Mouse (Mus musculus) lung, postnatal 25 days (tissue): ENCODE data around the gene D430041D05Rik.

Experiments used
- DNase-seq: peaks from one replicate; pipeline ENCODE4 v3.0.0; 2022; ENCODE audit warnings: low spot score

The D430041D05Rik gene

DNA sequence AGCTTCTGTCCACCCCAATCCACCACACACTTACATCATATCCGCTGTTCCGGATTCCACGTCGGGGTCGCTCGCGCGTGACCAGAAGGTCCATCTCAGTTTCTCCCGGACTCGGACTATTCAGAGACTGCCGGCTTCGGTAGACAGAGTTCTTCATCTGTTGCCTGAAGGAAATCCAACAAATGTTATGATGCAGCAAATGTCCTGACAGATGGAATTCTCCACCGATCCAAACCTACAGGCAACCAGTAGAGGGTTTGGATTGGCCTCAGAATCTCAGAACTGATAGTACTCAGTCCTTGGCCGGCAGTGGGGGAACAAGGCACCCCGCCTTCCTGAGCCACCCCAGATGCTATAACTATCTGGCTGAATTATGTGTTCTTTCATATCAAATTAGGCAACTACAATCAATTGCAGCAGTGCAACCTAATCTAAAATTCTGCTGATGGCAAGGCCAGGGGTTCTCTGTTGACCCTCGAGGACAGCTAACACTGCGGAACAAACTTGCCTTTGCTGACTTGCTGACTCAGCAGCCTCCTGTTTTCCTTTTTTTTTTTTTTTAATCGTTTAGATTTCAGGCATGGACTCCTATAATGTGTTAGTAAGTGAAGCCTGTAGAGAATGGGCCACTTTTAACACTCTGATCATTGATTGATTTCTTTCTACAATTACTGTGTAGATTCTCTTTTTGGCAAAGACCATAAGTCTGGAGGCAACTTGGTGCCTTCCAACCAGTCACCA, 218.2 kb downstream of the D430041D05Rik start:
- no peak for DNase-seq

DNA sequence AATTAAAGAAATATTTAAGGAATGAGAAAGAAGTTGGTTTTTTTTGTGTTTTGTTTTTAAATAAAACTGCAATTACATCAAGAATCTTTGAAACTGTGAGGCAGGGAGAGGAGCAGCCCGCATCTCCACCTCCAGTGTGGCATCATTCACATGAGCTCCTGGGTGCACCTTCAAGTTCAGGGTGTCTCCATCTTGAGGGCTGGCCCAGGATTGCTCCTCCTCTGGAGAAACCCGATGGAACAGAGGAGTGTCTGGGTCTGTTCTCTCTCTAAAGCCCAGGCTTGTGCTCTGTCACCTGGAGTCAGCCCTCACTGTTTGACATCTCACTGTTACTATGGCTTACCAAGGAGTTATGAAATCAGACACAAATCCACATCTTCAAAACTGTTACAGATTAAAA, 219.1 kb downstream of the D430041D05Rik start:
- no peak for DNase-seq

DNA sequence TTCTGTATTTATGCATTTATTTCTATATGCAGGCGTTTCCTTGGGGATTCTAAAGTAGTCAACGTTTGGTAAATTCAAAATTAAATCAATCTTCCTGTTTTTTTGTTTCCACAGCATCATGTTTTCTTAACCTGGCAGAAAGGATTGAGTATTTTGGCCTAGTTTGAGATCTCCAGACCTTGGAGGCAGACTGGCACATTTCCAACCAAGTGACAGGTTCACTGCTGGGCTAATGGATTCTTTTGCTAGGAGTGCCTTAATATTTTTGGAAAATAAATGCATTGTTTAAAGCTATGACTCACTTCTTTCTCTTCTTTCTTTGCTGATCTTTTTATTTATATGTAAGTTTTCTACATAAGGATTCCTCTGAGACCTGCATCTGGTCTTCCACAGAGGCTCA, 222.0 kb downstream of the D430041D05Rik start:
- no peak for DNase-seq

DNA sequence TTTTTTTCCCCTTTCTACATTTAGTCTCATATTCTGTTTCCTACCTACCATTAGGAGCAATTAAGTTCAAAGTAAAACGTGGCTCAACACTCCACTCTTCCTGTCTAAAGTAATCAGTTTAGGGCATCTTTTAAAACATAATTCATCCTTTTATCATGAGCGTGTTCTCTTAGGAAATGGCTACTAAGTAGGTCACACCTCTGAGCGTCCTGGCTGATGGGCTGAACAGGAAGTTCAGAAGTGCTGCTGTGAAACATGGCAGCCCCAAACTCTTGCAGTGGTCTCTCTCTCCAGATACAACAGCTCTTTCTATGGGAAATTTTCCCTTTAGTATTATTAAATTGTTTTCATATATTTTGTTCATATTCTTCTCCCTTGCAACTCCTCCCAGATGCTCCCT, 223.7 kb downstream of the D430041D05Rik start:
- DNase-seq, result no peak

DNA sequence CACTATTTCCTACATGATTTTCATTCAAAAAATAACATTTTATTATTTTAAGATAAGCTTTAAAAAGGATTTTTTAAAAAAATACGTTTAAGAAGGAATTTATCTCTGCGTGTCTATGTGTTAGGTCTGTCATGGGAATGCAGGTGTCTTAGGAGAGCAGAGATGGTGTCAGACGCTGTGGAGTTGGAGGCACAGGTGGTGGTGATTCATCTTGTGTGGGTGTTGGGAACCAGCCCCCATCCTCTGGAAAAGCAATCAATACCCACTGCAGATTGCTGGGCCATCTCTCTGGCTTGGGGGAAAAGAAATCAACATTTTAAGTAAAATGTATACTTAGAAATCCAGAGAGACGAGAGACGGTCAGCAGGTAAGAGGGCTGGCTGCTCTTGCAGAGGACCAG, 225.2 kb downstream of the D430041D05Rik start:
- DNase-seq, result no peak

DNA sequence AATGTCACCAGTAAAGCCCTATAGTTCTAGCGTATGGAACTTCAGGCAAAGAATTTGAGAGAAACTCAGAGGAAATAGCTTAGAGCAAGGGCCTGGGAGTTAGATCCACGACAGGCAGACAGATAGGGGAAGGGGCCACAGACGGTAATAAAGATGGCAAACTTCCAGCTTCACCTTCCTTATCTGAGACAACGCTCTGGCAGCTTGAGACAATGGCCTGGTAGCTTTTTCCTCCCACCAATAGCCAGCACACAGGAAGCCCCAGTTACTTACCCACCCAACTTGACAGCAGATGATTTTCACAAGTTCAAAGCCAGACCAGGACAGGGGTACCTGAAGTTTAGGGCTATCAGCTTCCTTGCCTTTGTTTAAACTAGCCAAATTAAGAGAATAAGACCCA, 226.5 kb downstream of the D430041D05Rik start:
- DNase-seq, result no peak

DNA sequence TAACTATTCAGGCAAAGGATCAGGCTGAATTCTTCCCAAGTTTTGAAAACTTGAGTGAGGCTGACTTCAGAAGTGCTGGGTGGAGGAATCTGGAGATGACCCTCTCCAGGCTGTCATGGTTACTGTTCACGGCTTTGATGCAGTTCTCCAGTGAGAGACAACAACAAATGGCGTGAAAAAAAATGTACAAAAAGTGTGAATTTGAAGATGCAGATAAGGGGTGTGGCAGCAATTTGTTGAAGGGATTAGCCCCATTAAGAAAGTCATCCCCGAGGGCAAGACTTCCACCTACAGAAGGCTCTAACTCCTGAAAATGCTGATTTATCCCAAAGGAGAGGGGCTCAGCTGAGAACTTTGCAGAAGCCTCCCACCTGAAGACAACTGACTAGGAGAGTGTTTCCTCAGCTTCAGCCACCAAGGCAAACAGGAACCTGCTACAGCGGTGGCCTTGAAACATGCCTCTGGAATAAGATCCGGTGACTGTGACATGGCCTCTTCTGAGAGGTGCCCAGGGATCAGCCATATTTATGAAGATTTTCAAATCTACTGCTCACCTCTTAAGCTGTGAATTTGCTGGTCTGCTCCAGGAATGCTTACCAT, 227.5 kb downstream of the D430041D05Rik start:
- DNase-seq, result no peak

DNA sequence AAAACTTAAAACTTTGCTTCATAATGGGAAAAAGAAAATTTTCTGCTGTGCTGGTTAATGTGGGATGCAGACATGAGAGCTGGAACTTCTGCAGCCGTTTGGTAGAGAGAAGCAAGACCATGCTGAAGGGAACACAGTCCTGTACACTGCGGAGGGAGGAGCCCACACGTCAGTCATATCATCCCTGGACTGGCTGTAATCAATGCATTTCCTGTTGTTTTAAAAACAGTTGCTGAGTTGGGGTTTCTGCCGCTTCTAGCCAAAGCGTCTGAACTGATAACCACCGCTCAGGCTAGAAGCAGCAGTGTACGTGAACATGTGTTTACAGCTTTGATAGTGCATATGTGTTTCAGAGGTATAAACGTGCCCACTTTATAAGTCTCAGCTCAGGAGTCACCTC, 231.2 kb downstream of the D430041D05Rik start:
- DNase-seq, result no peak

DNA sequence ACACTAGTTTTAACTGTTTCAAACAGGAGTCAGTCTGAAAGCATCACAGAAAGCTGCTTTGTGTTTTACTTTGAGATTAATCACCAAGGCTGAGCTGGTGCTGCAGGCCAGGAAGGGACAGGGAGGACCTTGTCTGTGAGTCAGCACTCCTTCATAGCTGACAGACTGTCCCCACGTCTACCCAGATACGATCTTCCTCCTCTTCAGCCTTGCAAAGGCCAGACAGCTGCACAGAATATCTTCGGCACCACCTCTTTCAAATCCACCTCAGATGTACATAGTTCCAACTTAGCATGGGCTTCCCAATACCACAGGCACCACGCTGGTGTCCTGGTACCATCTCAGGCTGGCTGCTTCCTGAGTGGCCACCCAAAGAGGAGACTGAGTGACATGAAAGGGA, 232.6 kb downstream of the D430041D05Rik start:
- DNase-seq, result no peak

DNA sequence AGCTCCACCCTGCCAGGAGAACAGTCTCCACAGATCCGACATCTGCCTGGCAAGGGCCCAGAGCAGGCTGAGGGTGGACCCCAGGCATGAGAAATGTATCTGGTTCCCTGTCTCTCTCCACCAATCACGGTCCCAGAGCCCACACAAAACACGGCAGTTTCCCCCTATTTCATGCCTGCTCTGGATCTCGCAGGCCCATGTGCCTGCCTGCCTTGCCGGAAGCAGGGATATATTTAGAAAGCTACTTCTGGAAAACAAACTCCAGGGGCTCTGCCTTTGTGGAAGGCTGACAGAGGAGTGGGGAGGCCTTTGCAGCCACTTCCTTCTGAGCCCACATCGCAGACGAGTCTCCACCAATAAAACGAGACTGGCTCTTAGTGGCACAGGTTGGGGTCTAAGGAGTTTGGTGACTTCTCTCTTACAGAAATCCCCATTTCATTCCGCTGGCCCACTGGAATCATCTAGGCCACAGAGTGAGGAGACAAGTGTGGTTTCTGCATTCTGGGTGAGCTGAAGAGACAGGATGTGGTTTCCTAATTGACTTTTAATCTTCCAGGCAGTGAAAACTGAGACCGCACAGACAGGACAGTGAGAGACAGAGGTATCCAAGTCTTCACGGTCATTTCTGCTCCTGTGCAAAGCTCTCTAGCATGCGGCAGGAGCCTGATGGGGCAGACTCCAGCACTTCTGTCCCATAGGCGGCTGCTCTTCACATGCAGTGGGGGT, 233.7 kb downstream of the D430041D05Rik start:
- DNase-seq, result no peak

DNA sequence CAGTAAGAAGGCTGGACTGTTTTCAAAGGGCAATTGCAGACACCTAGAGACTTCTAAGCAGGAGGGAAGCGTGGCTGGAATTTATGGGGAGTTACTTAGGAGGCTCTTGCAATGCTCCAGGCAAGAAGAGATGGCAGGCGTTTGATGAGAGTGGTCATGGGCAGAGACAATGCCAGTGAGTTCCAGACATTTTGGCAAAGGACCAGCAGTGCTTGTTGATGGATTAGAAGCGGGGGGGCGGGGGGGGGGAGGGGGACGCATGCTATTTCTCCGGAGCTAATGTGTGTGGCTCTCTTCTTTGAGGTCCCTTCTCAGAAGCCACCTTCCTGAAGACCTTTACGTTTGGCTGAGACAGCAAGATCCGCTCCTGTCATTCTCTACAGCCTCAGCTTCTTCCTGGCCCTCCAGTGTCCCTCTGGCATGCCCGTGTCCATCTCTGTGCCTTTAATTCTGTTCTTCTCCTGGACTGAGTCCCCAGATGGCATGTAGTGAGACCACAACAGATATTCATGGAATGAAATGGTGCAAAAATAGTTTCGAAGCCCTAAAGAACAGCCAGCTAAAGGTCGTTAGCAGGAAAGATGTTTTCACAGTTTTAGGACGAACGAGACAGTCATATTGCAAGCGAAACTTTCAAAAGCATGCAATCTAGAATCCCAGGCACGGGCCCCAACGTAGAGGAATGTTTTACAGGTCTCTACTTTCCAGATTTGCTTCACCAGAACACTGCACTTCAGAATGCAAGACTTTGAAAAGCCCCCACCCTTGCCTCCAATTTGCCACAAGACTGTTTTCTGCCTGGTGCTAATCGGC, 234.4 kb downstream of the D430041D05Rik start:
- DNase-seq, result no peak

DNA sequence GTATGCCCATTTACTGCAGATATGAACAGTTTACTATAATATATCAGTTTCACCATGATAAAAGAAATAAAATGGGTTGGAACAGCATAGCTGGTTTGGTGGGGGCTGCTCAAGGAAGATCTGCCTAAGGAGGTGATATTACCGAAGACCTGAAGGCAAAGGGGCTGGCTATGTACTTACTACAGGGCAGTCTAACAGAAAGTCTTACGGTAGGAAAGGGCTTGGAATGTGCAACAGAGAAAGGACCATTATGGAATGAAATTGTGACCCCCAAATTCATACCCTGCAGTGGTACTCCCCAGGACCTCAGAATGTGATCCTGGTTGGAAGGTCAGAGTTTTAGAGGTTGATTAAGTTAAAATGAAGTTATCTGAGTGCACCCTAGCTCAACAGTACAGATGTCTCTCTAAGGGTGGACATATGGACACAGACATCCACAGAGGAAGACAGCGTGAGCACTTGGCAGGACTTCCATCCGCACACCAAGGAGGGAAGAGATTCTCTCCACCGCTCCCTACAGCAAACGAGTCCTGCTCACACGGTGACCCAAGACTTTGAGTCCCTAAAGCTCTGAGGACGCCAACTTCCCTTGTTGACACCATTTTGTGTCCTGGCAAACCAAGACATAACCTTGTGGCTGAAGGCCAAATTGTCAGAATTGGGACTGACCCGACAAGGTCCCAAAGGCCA, 235.2 kb downstream of the D430041D05Rik start:
- DNase-seq, result no peak

DNA sequence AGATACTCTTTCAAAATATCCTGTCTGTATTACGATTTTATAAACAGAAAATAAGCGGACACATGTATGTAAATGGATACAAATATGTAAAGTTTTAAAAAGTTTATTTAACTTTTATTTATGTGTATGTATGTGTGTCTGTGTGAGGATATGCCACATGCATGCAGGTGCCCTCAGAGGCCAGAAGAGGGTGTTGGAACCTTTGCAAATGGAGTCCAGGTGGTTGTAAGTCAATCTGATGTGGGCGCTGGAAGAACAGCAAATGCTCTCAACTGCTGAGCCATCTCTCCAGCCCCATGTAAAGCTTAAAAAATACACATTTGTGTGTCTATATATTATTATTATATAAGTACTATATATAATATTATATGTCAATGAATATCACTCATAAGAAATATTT, 237.4 kb downstream of the D430041D05Rik start:
- DNase-seq, result no peak

DNA sequence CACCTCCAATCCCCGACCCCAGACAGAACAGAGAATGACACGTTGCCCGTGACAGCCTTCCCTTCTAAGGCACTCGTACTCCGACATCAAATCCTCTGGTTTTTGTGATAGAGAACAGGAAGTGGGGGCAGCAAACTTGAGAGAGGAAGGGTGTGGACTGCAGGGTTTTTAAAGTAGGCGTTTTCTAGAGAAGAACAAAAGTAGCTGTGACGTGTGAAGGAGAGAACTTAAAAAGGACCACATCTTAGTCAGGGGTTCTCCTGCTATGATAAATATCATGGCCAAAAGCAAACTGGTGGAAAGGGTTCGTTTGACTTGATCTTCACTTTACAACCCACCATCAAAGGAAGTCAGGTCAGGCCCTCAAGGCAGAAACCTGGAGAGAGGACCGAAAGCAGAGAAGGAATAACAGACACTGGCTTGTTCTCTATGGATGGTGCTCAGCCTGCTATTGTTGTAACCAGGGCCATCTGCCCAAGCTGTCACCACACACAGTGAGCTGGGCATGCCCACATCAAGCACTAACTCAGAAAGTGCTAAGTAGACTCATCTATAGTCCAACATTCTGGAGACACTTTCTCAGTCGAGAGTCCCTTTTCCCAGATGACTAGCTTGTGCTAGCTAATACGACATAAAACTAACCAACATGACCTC, 238.0 kb downstream of the D430041D05Rik start:
- peak; percentile 37 for DNase-seq

DNA sequence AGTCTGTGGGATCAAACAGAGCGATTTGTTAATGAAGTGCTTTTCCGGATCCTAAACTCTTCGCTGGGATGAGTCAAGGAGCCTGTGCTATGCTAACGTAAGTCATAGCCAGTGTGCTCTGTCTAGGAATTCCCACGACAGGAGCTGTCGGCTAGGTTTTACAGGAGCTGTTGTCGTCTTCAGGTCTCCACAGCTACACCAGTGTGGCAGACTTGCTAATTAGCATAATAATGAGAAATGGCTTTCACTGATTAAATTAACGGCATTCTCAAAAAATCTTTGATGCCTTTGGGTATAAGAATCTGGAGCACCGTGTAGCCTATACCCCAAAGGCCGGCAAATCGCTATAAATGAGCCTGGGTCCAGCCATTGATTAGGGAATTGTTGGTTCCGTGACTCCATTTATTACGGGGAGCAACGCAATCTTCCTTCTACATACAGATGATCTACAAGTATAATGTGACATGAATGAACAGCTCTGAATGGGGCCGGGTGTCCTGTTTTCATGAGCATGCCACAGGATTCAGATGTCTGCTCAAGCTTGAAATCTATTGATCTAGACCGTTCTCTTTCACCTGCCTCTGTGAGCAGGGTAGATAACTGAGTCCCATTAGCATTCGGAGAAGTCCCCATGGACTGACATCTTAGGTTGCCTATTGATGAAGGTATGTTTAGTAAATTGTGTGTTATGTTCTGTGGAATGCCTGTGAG, 242.5 kb downstream of the D430041D05Rik start:
- no peak for DNase-seq

DNA sequence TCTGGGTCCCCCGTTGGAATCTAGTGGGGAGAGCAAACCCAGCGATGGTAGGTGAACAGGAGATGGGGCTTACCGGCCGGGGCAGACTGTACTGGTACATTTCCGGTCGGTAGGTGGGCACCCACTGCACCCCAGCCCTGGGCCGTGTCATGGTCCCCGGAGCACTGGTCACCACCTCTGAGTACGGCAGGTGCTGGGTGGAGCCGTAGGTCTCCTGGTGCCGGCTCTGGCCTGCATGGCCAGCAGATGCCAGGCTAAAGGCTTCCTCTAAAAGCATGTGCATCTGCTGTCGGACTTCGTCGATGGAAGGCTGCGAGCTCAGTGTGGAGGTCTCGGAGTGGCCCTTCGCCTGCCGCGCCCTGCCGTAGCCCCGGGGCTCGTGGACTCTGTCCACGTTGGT, 243.0 kb downstream of the D430041D05Rik start:
- DNase-seq, result no peak

DNA sequence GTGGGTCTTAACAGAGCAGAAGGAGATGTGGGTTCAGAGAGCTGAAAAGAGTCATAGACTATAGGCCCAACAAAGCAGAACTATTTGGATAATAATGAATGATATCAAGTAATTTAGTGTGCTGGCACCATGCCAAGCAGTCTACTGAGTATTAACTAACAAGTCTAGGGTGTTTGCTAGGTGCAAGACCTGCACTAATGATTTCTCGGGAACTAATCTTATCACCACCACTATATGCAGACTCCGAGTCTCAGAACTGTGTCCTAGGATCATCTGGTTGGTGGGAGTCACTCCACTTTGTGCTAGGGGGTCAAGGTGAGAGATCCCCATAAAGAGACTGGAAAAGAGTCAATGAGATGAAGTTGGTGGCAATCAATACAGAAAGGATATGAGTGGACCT, 245.2 kb downstream of the D430041D05Rik start:
- no peak for DNase-seq

DNA sequence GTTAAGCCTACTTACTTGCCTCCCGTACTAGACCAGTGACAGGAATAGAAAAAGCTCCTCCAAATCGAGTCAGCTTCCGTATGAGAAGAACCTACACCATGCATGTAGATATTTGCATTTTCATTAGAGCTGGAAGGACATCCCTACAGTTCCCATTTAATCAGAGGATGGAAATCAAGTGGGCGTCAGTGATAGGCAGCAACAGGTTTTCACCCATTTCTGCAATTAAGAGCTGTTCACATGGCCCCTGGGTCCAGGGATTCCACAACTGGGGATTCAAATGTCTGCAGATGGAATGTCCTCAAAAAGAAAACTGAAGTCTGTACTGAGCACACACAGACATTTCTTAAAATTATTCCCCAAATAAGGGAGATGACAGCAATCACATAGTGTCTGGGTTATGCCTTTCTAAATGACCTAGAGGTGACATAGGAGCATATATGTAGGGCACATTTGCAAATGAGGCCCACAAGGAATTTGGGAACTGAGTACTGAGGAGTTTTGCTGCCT, 246.8 kb downstream of the D430041D05Rik start:
- no peak for DNase-seq

DNA sequence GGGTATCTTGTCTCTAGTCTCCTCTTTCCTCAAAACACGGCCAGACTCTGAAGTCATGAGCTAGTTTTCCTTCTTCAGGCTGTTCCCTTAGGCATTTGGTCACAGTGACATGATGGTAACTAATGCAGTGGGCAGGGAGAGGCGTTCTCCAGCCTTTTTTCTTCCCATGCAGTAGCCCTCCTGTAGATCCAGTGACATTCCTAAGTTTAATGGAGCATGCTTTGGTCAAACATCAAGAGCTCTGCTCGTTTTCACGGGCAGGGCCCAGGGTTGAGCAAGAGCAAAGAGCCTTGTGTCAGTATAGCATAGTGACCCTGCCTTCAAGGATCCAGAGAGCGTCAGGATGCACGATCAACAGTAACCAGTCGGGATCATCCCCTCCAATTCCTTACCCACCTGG, 247.4 kb downstream of the D430041D05Rik start:
- DNase-seq, result no peak

DNA sequence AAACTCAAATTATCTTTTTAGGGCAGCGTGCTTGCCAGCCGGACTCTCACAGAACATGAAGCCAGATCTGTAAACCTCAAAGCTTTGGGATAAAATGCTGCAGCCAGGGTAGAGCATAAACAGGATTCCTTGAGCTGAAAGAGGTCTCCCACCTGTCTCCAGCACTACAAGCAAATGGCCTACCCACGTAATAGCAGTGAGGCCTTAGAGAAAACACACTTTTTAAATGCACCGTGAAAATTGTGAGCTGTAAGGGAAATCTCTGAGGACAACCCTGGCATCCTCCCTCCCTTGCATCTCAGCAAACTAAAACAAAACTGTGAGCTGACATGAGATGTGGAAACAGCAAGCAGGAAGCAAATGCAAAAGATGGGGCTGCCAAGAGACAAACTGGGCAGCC, 253.0 kb downstream of the D430041D05Rik start:
- no peak for DNase-seq
